Mouse (Mus musculus) midbrain, embryonic 16.5 days (tissue): ENCODE results near the gene Gm20388. TPM values are rescaled to one million over a fixed set of nuclear protein-coding genes. Genes with fewer than 3 reads are reported as not detected.
A peak's percentile ranks its signal among the peaks of the same experiment; 100 is the strongest.

ENCODE experiments used
- ATAC-seq: fragments of 200-750 bp; cut with Nextera tagmentation; 2 replicates; pipeline ENCODE4 v1.8.0; 2017; ENCODE audit warnings: moderate TSS enrichment
- H3K27ac ChIP-seq: fragments of 300-500 bp; sonication (generic); 2 replicates; pipeline ENCODE4 v1.5.1; 2014; ENCODE audit warnings: mild to moderate bottlenecking, low read length, mixed read lengths
- H3K27me3 ChIP-seq: fragments of 300-500 bp; sonication (generic); 2 replicates; pipeline ENCODE4 v1.6.1; 2014; ENCODE audit warnings: low read depth, low read length, mixed read lengths; ENCODE audit not compliant: control insufficient read depth, insufficient read depth
- H3K36me3 ChIP-seq: fragments of 300-500 bp; sonication (generic); 2 replicates; pipeline ENCODE4 v1.6.1; 2014; ENCODE audit warnings: mild to moderate bottlenecking, low read length, moderate library complexity, mixed read lengths; ENCODE audit not compliant: control insufficient read depth, insufficient read depth
- H3K4me1 ChIP-seq: fragments of 300-500 bp; sonication (generic); 2 replicates; pipeline ENCODE4 v1.6.1; 2014; ENCODE audit warnings: mild to moderate bottlenecking, low read length, mixed read lengths; ENCODE audit not compliant: control insufficient read depth, insufficient read depth
- H3K4me2 ChIP-seq: fragments of 300-500 bp; sonication (generic); 2 replicates; pipeline ENCODE4 v1.6.1; 2014; ENCODE audit warnings: mild to moderate bottlenecking, low read length, mixed read lengths
- H3K4me3 ChIP-seq: fragments of 300-500 bp; sonication (generic); 2 replicates; pipeline ENCODE4 v1.5.1; 2014; ENCODE audit warnings: low read depth, mild to moderate bottlenecking, low read length, moderate library complexity, mixed read lengths
- H3K9ac ChIP-seq: fragments of 300-500 bp; sonication (generic); 2 replicates; pipeline ENCODE4 v1.6.1; 2014; ENCODE audit warnings: low read depth, low read length, mixed read lengths
- H3K9me3 ChIP-seq: fragments of 300-500 bp; sonication (generic); replicated peaks from 2 replicates; pipeline ENCODE4 v1.6.1; 2014; ENCODE audit warnings: mild to moderate bottlenecking, low read length, mixed read lengths; ENCODE audit not compliant: control insufficient read depth, poor library complexity, severe bottlenecking
- WGBS: fragments of 180-500 bp; shearing (Covaris S2); extraction: QIAGEN DNeasy Blood & Tissue Kit; methylation state at CpG from one replicate; pipeline ENCODE4 v1.1.7; 2014; 5-methylcytosine and 5-hydroxymethylcytosine counted together
- polyA plus RNA-seq: library from polyadenylated mRNA; unstranded; fragments of >200 nt; fragmentation: Nextera tagmentation; extraction: Ambion mirVana; gene quantifications from 2 replicates; pipeline ENCODE4 v1.2.1, GENCODE M21; 2015

The Gm20388 gene
- polyA plus RNA-seq, 1 experiment from 2014 or later = 7.5 TPM

- WGBS = 64% methylated on average over 9 of the region's 9 CpGs
- no peaks in the 10 kb centered on the region for H3K36me3 ChIP-seq
- H3K27me3 ChIP-seq = no peaks in the 10 kb centered on the region
- no peak overlapping the region for H3K4me3 ChIP-seq
- H3K4me2 ChIP-seq = no peak overlapping the region
- peaks cover 21% of the 10 kb centered on the region for H3K4me1 ChIP-seq
- 0 out of 2 replicates have a peak, but pooled peaks have one; percentile 36 for ATAC-seq
- H3K9me3 ChIP-seq = no peaks in the 10 kb centered on the region
- peak overlapping the region; percentile 62; the same call in 1 of the 2 replicates for H3K27ac ChIP-seq
- no peak overlapping the region for H3K9ac ChIP-seq
These were observed 3032.4 kb downstream of the Gm20388 start for GRCm38 (mm10) chr8:122942803-122943713.

GRCm38 (mm10) chr8:122945775-122946174 is 3035.1 kb downstream of the Gm20388 start:
- Histone ChIP-seq H3K9me3 (no peaks in the 10 kb centered on the region), H3K9ac (no peak overlapping the region), H3K4me1 (peaks cover 29% of the 10 kb centered on the region), H3K36me3 (no peaks in the 10 kb centered on the region), H3K4me3 (no peak overlapping the region), H3K27ac (no peak overlapping the region), H3K27me3 (no peaks in the 10 kb centered on the region), H3K4me2 (no peak overlapping the region)
- no peak for ATAC-seq
- WGBS = 74% methylated on average over 2 of the region's 2 CpGs

- Histone ChIP-seq H3K9ac (no peak overlapping the region), H3K9me3 (no peaks in the 10 kb centered on the region), H3K4me2 (no peak overlapping the region), H3K4me3 (no peak overlapping the region), H3K4me1 (peaks cover 21% of the 10 kb centered on the region), H3K27ac (no peak overlapping the region), H3K27me3 (no peaks in the 10 kb centered on the region), H3K36me3 (no peaks in the 10 kb centered on the region)
- 81% methylated on average over 5 of the region's 5 CpGs for WGBS
- ATAC-seq = no peak
These were observed 3039.1 kb downstream of the Gm20388 start for GRCm38 (mm10) chr8:122949701-122950100.

DNA sequence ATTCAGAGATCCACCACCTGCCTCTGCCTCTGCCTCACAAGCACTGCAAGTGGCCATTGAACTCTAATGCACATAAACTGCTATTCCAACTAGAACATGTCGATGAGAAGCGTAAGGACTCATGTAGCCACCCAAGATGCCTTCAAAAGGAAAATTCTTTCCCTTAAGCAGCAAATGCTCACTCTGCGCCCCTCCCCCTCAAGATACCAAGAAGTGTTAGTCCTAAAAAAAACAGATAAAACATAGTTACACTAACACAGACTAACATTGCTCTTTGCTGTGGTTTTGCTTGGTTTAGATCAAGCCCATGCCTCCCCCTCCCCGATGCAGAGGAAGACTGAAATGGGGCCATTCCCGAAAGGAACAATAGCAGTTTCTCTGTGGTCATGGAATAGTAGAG is 3040.8 kb downstream of the Gm20388 start:
- H3K9me3 ChIP-seq = no peaks in the 10 kb centered on the region
- no peak for ATAC-seq
- no peak overlapping the region for H3K27ac ChIP-seq
- WGBS = 91% methylated on average over 5 of the region's 5 CpGs
- no peaks in the 10 kb centered on the region for H3K27me3 ChIP-seq
- no peak overlapping the region for H3K4me2 ChIP-seq
- H3K4me1 ChIP-seq = peaks cover 21% of the 10 kb centered on the region
- H3K4me3 ChIP-seq = no peak overlapping the region
- H3K36me3 ChIP-seq = no peaks in the 10 kb centered on the region
- no peak overlapping the region for H3K9ac ChIP-seq

GRCm38 (mm10) chr8:122953028-122953427 is 3042.4 kb downstream of the Gm20388 start:
- Histone ChIP-seq H3K9ac (no peak overlapping the region), H3K4me2 (no peak overlapping the region), H3K36me3 (no peaks in the 10 kb centered on the region), H3K4me1 (peaks cover 26% of the 10 kb centered on the region), H3K4me3 (no peak overlapping the region), H3K27ac (no peak overlapping the region), H3K27me3 (no peaks in the 10 kb centered on the region), H3K9me3 (no peaks in the 10 kb centered on the region)
- ATAC-seq = no peak
- WGBS = 90% methylated on average over 6 of the region's 6 CpGs

- Histone ChIP-seq H3K9ac (no peak overlapping the region), H3K4me2 (no peak overlapping the region), H3K27me3 (no peaks in the 10 kb centered on the region), H3K9me3 (no peaks in the 10 kb centered on the region), H3K4me3 (no peak overlapping the region), H3K36me3 (no peaks in the 10 kb centered on the region), H3K27ac (no peak overlapping the region), H3K4me1 (peaks cover 20% of the 10 kb centered on the region)
- 73% methylated on average over 3 of the region's 3 CpGs for WGBS
- ATAC-seq = no peak
These were observed 3043.6 kb downstream of the Gm20388 start for GRCm38 (mm10) chr8:122954090-122954799.

- no peak overlapping the region for H3K4me2 ChIP-seq
- H3K4me1 ChIP-seq = peaks cover 13% of the 10 kb centered on the region
- H3K9me3 ChIP-seq = no peaks in the 10 kb centered on the region
- H3K27me3 ChIP-seq = no peaks in the 10 kb centered on the region
- no peak overlapping the region for H3K4me3 ChIP-seq
- H3K27ac ChIP-seq = no peak overlapping the region
- no peak overlapping the region for H3K9ac ChIP-seq
- no peaks in the 10 kb centered on the region for H3K36me3 ChIP-seq
- ATAC-seq = no peak
These were observed 3044.6 kb downstream of the Gm20388 start for GRCm38 (mm10) chr8:122955195-122955594.

DNA sequence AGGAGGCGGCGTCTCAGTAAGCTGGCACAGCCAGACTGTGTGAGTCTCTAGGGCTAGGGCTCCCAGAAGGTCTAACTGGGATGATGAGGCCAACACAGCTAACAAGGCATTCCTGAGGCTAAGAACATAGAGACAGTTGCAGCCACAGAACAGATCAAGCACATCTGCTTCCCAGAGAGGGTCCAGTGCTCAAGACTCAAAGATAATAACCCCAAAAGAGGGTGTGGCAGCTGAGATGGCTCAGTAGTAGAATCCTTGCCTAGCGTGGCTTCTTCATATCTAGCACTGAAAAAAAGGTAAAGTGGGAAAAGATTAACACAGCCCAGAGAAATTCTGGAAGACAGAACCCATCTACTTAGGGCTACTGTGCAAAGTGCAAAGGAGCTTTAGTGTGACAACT is 3045.4 kb downstream of the Gm20388 start:
- H3K9me3 ChIP-seq = no peaks in the 10 kb centered on the region
- no peaks in the 10 kb centered on the region for H3K27me3 ChIP-seq
- no peaks in the 10 kb centered on the region for H3K36me3 ChIP-seq
- no peak overlapping the region for H3K4me3 ChIP-seq
- H3K4me2 ChIP-seq = no peak overlapping the region
- H3K27ac ChIP-seq = no peak overlapping the region
- H3K9ac ChIP-seq = no peak overlapping the region
- no peak for ATAC-seq
- 93% methylated on average over 3 of the region's 3 CpGs for WGBS
- H3K4me1 ChIP-seq = peaks cover 11% of the 10 kb centered on the region; the same call in 1 of the 2 replicates

DNA sequence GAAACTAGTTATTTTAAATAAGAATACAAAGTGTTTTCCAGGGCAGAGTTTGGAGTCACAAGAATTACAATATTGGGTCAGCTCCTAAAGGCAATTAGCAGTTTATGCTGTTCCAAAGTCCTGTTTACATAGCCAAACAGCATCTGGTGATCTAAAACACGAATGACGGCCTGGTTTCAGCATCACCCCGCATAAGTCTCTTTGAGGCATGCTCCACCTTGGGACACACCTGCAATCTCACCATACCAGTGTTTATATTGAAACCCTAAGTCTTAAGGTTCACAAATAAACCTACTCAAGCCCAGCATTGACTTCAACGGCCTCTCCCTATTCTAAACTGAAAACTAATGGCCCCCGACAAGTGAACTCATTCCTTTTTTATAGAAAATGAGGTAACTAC is 3049.7 kb downstream of the Gm20388 start:
- no peaks in the 10 kb centered on the region for H3K36me3 ChIP-seq
- WGBS = 92% methylated on average over 5 of the region's 5 CpGs
- no peaks in the 10 kb centered on the region for H3K9me3 ChIP-seq
- no peak overlapping the region for H3K27ac ChIP-seq
- H3K4me1 ChIP-seq = peaks cover 10% of the 10 kb centered on the region
- no peak overlapping the region for H3K9ac ChIP-seq
- H3K4me3 ChIP-seq = no peak overlapping the region
- H3K4me2 ChIP-seq = no peak overlapping the region
- no peak for ATAC-seq
- no peaks in the 10 kb centered on the region for H3K27me3 ChIP-seq
